Mouse (Mus musculus) cerebellum, adult 9-10 months (tissue): ENCODE data around the gene Chchd1.

Source experiments
- DNase-seq: peaks from one replicate; pipeline ENCODE4 v3.0.0; 2022

Gene Chchd1

DNA sequence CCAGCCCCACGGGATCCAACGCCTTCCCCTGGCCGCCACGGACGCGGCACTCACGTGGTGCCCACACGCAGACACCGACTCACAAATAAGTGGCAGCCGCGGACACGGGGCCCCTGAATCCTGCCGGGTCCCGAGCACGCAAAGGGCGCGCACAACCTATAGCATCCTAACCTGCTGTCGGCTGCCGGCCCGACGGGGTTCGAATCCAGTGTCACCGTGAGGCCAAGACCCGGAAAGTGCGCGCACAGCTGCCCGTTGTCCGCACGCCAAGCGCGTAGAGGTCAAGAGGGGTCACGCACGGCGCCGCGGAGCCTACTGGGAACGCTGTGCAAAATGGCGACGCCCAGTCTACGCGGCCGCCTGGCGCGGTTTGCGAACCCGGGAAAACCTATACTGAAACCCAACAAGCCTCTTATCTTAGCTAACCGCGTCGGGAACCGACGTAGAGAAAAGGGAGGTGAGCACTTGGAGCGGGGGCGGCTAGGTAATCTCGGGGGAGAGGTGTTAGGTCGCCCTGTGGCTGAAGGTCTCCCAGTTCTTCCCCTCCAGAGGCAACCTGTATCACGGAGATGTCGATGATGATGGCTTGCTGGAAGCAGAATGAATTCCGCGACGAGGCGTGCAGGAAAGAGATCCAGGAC is at the start of gene Chchd1:
Gene Chchd1, plus strand, starts transcription at position 266 of the 641 bp plus-strand sequence.
- DNase-seq = peak; percentile 90

DNA sequence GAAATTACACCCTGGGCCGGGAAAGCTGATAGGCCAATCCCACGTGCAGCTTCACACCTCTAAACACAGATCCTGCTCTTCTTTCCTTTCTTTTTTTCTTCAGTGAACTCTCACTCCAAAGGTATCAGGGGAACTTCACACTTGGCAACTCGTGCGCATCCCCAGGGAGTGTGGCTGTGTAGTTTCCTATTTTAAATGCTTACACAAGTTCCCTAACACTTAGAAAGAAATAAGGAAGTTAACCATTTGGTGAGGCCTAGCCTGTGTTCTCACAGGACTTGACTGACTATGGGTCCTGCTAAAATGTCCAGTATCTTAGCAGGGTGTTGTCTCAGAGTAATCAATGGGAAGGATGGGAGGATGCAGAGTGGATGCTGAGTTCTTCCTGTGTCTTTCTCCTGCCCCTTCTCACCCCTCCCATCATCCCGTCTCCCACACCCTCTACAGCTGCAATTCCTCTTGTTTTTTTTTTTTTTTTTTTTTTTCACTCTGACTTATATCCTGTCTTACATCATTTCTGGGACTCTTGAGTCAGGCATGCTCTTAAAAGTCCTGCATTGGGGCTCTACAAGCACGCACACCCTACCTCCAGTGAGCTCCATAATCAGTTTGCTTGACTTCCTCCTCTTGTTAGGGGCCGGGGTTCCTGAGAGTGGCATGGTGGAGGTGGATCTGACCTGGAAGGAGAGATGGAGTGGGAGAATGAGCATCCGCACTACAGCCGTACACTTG is 48.0 kb upstream of the Chchd1 start:
- no peak for DNase-seq

DNA sequence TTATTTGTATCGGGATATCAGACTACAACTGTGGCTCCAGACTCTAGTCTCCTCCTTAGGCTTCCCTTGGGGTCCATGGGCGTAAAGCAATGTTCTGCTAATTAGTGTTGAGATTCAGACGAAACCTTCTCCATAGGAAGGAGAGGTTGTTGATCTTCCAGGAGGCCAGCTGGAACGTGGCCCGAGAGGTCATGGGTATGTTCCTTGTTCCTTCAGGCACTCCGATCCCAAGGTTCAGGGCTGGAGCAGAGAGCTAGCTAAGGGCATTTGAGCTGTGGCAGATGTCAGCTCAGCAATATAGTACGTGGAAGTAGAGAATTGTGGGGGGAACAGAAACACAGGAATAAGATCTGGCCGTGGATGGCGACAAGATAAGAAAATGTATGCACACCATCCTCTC is 47.1 kb upstream of the Chchd1 start:
- no peak for DNase-seq

DNA sequence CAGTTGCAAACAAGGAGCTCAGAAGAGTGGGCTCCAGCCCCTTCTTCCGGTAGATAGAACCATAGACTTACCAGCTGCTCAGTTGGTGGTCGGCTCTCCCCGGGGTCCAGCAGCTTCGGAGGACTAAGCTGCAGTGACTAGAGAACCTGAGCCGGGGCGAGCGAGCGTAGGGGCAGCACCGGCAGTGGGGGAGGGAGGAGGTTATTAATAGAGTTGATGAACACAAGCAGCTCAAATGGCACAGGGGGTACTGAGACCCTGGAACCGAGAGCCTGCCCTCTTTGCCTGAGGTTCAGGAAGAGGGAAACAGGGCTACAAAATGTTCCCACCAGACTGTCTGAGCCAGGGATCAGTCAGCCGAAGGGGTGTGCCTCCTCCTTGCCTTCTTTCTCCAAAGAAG is 46.4 kb upstream of the Chchd1 start, which contains the start of gene Myoz1:
Gene Myoz1, minus strand, starts transcription at position 180 of the 400 bp plus-strand sequence.
- no peak for DNase-seq

DNA sequence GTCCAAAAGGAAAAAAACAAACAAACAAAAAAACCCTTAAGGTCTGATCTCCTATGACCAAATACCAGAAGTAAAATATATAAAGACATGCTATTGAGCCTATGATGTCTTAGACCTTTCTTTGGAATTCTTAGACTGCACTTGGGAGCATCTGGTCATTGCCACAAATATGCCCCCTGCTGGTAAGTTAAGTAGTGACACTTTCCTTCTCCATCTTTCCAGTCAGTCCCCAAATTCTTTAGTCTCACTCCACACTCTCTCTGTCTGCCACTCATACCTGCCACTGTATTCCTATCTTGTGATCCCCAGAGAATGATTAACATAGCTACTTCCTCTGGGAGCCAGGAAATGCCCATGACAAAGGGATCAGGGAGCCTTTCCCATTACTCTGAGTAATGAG is 44.5 kb upstream of the Chchd1 start:
- peak; percentile 58 for DNase-seq

- DNase-seq = no peak
Observed at GRCm38 (mm10) chr14:20658902-20659301, 43.9 kb upstream of the Chchd1 start.

DNA sequence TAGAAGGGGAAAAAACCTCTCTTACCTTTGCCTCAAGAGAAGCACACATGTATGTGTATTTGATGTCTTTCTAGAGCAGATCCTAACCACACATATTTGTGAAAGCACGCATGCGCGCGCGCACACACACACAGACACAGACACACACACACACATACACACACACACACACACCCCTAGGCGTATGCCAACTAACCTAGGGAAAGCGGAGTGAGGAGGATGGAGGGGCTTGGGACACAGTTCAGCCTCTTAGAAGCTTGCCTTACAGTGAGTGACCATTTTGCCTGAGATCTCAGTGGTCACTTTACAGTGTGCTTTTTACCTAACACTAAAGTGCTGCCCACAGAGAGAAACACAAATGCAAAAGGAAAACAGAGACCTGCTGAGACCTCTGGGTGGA is 43.1 kb upstream of the Chchd1 start:
- no peak for DNase-seq

GRCm38 (mm10) chr14:20660827-20661660 is 41.8 kb upstream of the Chchd1 start:
- peak; percentile 98 for DNase-seq

DNA sequence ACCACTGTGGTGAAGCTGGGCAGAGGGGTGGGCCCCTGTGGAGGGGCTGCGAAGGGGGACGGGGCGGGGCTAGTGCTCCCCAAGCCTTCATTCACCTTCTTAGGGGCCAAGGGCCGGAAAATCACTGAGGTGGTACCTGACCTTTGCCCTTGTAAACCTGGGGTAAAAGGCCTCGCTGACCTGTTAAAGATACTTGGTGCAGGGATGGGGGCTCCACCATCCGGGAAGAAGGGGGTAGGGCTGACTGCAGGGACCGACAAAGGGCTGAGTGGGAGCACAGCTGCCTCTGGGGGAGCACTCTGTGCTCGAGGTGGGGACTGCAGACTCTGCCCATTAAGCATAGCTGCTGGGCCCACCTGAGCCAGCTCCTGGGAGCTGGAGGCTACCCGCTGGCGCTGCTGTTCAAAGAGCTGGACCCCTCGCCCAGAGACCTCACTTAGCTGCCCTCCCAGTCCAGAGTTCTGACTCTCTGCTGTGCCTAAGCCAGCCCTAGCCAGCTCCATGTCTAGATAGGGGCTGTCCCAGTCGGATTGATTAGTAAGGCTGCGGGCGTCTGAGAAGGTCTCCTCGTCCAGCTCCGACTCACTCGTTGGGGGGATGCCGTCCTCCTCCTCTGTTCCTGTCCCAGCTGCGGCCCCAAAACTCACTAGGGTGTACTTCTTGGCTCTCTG is 41.0 kb upstream of the Chchd1 start:
- DNase-seq = no peak

DNA sequence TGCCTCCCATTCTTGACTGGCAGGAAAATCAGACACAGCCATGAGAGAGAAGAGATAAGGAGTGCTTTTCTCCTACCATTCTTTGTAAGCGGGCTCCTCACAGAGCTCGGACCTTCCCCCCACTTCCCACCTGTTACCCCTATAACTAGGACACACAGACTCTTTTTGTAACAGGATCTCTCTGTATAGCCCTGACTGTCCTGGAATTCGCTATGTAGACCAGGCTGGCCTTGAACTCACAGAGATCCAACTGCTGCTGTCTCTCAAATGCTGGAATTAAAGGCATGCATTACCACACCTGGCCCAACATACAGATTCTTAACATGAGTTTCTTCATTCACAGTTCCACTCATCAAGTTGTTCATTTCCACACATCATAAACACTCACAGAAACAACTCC is 40.1 kb upstream of the Chchd1 start:
- DNase-seq = no peak

- DNase-seq = no peak
Observed at GRCm38 (mm10) chr14:20663601-20664000, 39.2 kb upstream of the Chchd1 start.

- DNase-seq = no peak
Observed at GRCm38 (mm10) chr14:20664436-20664835, 38.4 kb upstream of the Chchd1 start.

GRCm38 (mm10) chr14:20667469-20667868 is 35.3 kb upstream of the Chchd1 start:
- DNase-seq = no peak

DNA sequence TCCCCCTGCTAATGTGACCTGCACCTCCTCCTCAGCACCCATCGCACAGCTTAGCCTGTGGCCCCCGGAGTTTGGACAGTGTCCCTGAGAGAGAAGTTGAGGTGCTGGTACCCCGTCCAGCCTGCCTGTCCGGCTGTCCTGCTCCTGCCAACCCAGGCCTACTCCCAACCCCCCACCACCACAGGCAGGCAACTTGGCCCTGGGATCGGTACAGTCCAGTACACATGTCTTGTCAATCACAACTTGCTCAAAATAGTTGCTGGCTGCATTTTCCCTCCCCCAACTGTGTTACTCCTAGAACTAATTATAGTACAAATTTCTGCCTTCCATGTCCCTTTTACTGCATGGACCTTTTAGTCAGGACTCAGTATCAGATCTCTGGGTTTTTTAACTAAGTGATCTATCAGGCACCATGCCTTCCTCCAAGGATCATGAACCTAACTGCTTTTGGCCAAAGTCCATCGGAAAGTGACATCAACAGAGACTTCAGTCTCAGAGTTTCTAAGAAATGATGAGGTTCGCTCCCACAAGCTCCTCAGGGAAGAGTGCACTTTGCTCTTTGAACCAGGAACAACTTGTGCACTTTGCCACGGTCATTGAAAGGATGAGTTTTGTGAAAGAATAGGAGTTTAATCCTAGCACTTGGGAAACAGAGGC is 34.5 kb upstream of the Chchd1 start, which contains the start of gene Synpo2l:
Gene Synpo2l, minus strand, starts transcription at position 201 of the 657 bp plus-strand sequence.
- no peak for DNase-seq

DNA sequence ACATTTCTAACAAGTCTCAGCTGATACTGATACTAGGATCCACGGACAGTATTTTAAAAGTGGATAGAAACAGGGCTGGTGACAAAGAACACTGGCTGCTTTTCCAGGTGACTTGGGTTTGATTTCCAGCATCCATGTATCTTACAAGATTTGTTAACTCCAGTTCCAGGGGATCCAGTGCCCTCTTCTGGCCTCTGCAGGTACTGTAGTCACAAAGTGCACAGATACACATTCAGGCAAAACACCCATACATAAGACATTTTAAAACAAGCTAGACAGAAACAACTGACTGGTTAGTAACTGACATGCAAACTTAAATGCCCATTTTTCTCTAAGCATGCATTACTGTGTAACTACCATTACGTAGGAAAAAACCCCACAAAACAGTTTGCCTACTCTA is 29.8 kb upstream of the Chchd1 start:
- DNase-seq = peak; percentile 67

DNA sequence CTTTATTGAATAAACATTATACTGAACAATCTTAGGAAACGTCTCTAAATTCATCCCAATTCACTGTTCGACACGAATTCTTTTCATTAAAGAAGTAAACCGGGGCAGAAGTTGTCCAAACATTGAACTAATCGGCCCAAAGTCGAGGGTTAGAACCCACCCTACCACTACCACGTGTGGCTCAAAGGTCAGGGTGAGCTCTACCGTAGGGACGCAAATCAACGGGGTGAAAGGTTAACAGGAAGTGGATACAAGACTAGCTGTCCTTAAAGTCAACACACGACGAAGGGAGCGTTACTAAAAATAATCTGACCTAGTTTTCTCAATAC is 29.1 kb upstream of the Chchd1 start:
- DNase-seq = no peak

- DNase-seq = peak; percentile 95
Observed at GRCm38 (mm10) chr14:20674064-20674833, 28.6 kb upstream of the Chchd1 start, which contains the start of gene Sec24c. Gene Sec24c (plus strand): TSS chr14:20674308.

GRCm38 (mm10) chr14:20677906-20678305 is 24.9 kb upstream of the Chchd1 start:
- DNase-seq = no peak

GRCm38 (mm10) chr14:20681742-20682141 is 21.1 kb upstream of the Chchd1 start:
- DNase-seq = no peak

- DNase-seq = no peak
Observed at GRCm38 (mm10) chr14:20682498-20682897, 20.3 kb upstream of the Chchd1 start.

DNA sequence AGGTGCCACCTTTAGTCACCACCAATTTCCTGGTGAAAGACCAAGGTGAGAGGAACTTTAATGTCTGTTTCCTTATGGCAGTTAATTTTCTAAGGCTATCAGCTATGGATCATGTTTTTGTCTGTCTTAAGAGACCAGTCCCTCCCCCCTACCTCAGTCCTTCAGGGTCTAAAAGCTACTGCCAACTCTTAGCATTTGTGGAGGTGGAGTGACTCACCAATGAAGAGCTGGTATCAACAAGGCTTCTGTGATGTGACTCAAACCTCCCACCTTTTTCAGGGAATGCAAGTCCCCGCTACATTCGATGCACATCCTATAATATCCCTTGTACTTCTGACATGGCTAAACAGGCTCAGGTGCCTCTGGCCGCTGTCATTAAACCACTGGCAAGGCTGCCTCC is 16.2 kb upstream of the Chchd1 start:
- DNase-seq = no peak

- DNase-seq = no peak
Observed at GRCm38 (mm10) chr14:20689009-20689408, 13.8 kb upstream of the Chchd1 start.
